Mouse (Mus musculus) erythroblast, adult 5-6 weeks (primary cell): ENCODE data around the gene Zfp981. TPM values are rescaled to one million over a fixed set of nuclear protein-coding genes. Genes with fewer than 3 reads are reported as not detected.

Experiments used
- total RNA-seq, 2 experiments: library from RNA; stranded (forward) in 1 of 2; stranded (reverse) in 1 of 2; fragments of 150-400 nt in 1 of 2; fragments of 200-764, 138-1000 nt in 1 of 2; gene quantifications; 2 replicates each; pipeline versions ENCODE4 v1.2.3 to v1.2.4; 2015 to 2017; ENCODE audit warnings: low replicate concordance in 2 of 2

Gene Zfp981
- total RNA-seq, 2 experiments from 2014 or later: not detected

Other genes starting within 250 kb of the Zfp981 start
- gene Zfp992, start 53.0 kb upstream of the Zfp981 start, total RNA-seq (2015; ENCODE audit: low replicate concordance): 4.4 and 6.5 TPM in 2 replicates
- gene Zfp992, start 53.0 kb upstream of the Zfp981 start, total RNA-seq (2017; ENCODE audit: low replicate concordance): 0.26 and 2.2 TPM in 2 replicates
- gene Zfp993, start 108.9 kb downstream of the Zfp981 start, total RNA-seq (2015; ENCODE audit: low replicate concordance): 5.4 and 53.4 TPM in 2 replicates
- 6.5 TPM in 1 of 2 replicates, not detected in the other for gene Zfp993, start 108.9 kb downstream of the Zfp981 start, total RNA-seq (2017; ENCODE audit: low replicate concordance)